10 mouse cellular contexts compared by ENCODE assay signal in the genomic region with DNA sequence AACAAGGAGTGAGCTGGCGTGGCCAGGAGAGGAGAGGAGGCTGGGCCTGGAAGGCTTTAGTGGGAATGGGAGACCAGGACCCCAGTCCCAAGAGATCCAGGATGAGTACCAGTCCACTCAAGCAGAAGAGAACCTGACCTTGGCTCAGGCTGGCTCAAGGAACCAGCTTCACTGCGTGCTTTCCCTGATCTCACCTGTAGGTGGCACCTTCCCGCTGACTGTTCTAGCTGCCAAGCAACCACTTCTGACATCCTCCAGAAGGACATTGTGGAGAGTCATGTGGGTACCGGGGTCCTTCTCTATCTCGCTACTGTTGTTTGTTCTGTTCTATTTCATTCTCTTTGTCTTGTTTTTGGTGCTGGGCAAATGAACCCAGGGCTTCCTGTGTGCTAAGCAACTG.
A peak's percentile ranks its signal among the peaks of the same experiment; 100 is the strongest.
DNase-seq lines count a peak whose midpoint lies in the region; ATAC-seq and TF ChIP-seq lines count a peak whose summit lies in the region.
"Had no signal": no experiment of that assay in that cellular context is flagged by ENCODE, and none has a peak within 500 bp of the region (broad histone marks: within the 10 kb centered on the region; RNA-seq: fewer than 3 reads in every experiment).

No protein-coding gene starts in this region.

- H3K36me3 ChIP-seq in kidney, embryonic 15.5 days = no peaks in the 10 kb centered on the region
- no peaks in the 10 kb centered on the region for H3K36me3 ChIP-seq in ES-E14 (ENCODE audit: control insufficient read depth, insufficient read depth, low read length, poor library complexity, severe bottlenecking)
- H3K36me3 ChIP-seq in midbrain, embryonic 14.5 days (ENCODE audit: control insufficient read depth, insufficient read depth, low read length) = no peaks in the 10 kb centered on the region
- H3K36me3 ChIP-seq: limb, embryonic 12.5 days; stomach, embryonic 15.5 days had no signal

- peak; percentile 29 for DNase-seq in kidney, adult 11 months
- DNase-seq in ES-E14 (ENCODE audit: low read depth, low spot score) = peak; percentile 42
- DNase-seq in cerebellum, adult 18-20 months = peak; percentile 48 to 59
- DNase-seq in frontal cortex, adult 2 months (ENCODE audit: extremely low spot score in 1 of 2, low spot score in 1 of 2) = peak; percentile 11 to 78
- peak; percentile 20 to 36 for DNase-seq in layer of hippocampus, postnatal 14 days (ENCODE audit: low spot score in 2 of 2)
- peak; percentile 62 for DNase-seq in midbrain, embryonic 14.5 days
- peak; percentile 9 for DNase-seq in yolk sac, embryonic 10.5 days (ENCODE audit: low spot score)

- H3K9ac ChIP-seq in kidney, embryonic 15.5 days = no peak overlapping the region
- H3K9ac ChIP-seq in ES-E14 (ENCODE audit: insufficient read depth, low read depth, low read length, poor library complexity, severe bottlenecking) = no peak overlapping the region
- no peak overlapping the region for H3K9ac ChIP-seq in midbrain, embryonic 14.5 days (replicated peaks; ENCODE audit: low read length)
- H3K9ac ChIP-seq: limb, embryonic 12.5 days; stomach, embryonic 15.5 days had no signal

- in situ Hi-C loops in ES-E14 (cut with MboI; ENCODE audit: low sequenced_read_pairs in 2 of 2, unreplicated experiment in 2 of 2) = no loop called here

- WGBS in kidney, embryonic 15.5 days = 41% methylated on average over 5 of the region's 5 CpGs
- 30% methylated on average over 5 of the region's 5 CpGs for WGBS in midbrain, embryonic 14.5 days

- no peak overlapping the region for H3K4me3 ChIP-seq in kidney, embryonic 15.5 days (replicated peaks)
- H3K4me3 ChIP-seq in ES-E14 (ENCODE audit: insufficient read depth in 1 of 2, low read depth in 1 of 2, low read length in 2 of 2, poor library complexity in 1 of 2, severe bottlenecking in 1 of 2) = no peak overlapping the region
- H3K4me3 ChIP-seq in midbrain, embryonic 14.5 days (replicated peaks; ENCODE audit: low read depth, low read length) = no peak overlapping the region
- H3K4me3 ChIP-seq: limb, embryonic 12.5 days; stomach, embryonic 15.5 days had no signal

- no peak for ATAC-seq in kidney, embryonic 15.5 days (replicated peaks; ENCODE audit: low FRiP score)
- no peak for ATAC-seq in midbrain, embryonic 14.5 days (ENCODE audit: low FRiP score, low TSS enrichment)

- H3K4me2 ChIP-seq in kidney, embryonic 15.5 days = no peak overlapping the region
- H3K4me2 ChIP-seq in midbrain, embryonic 14.5 days (ENCODE audit: low read length) = no peak overlapping the region
- H3K4me2 ChIP-seq: limb, embryonic 12.5 days; stomach, embryonic 15.5 days had no signal

- H3K27me3 ChIP-seq in kidney, embryonic 15.5 days = peaks cover under 1% of the 10 kb centered on the region; the same call in 1 of the 2 replicates
- no peaks in the 10 kb centered on the region for H3K27me3 ChIP-seq in midbrain, embryonic 14.5 days (ENCODE audit: control insufficient read depth, insufficient read depth, low read length)
- H3K27me3 ChIP-seq: stomach, embryonic 15.5 days had no signal

- H3K4me1 ChIP-seq in kidney, embryonic 15.5 days = peaks cover 17% of the 10 kb centered on the region
- no peaks in the 10 kb centered on the region for H3K4me1 ChIP-seq in ES-E14 (ENCODE audit: control insufficient read depth in 2 of 2, insufficient read depth in 2 of 2, low read length in 2 of 2, poor library complexity in 1 of 2)
- no peaks in the 10 kb centered on the region for H3K4me1 ChIP-seq in midbrain, embryonic 14.5 days (ENCODE audit: control insufficient read depth, insufficient read depth, low read length)
- H3K4me1 ChIP-seq: stomach, embryonic 15.5 days had no signal

- H3K27ac ChIP-seq in kidney, embryonic 15.5 days = no peak overlapping the region
- H3K27ac ChIP-seq in ES-E14 (ENCODE audit: insufficient read depth, low read depth, low read length, poor library complexity, severe bottlenecking) = no peak overlapping the region
- H3K27ac ChIP-seq in midbrain, embryonic 14.5 days (replicated peaks; ENCODE audit: low read depth, low read length) = no peak overlapping the region
- H3K27ac ChIP-seq: limb, embryonic 12.5 days; stomach, embryonic 15.5 days had no signal

- no peaks in the 10 kb centered on the region for H3K9me3 ChIP-seq in kidney, embryonic 15.5 days (replicated peaks)
- H3K9me3 ChIP-seq in ES-E14 (ENCODE audit: control insufficient read depth, insufficient read depth, low read depth, low read length) = no peaks in the 10 kb centered on the region
- H3K9me3 ChIP-seq in midbrain, embryonic 14.5 days (ENCODE audit: control insufficient read depth, low read length) = no peaks in the 10 kb centered on the region
- H3K9me3 ChIP-seq: limb, embryonic 12.5 days; stomach, embryonic 15.5 days had no signal

TF ChIP-seq in ES-E14, 5 proteins besides CTCF, POLR2A, EP300 and RAD21:
- TF ChIP-seq ZC3H11A (IDR thresholded peaks at IDR 0.05; ENCODE audit: borderline replicate concordance, low read depth, low read length) = no peak

Comparison
In these comparisons a context has a peak if more than half of its experiments do, and no peak if none do; other contexts are left out.
1. DNase-seq: peak in every context shown above with its lines; median percentile 62 in midbrain, embryonic 14.5 days; 54 in cerebellum, adult 18-20 months; 44 in frontal cortex, adult 2 months; 42 in ES-E14; 29 in kidney, adult 11 months; 28 in layer of hippocampus, postnatal 14 days; 9 in yolk sac, embryonic 10.5 days.